Mouse (Mus musculus): ENCODE measurements around the gene Tubgcp6. TPM values are rescaled to one million over a fixed set of nuclear protein-coding genes. Genes with fewer than 3 reads are reported as not detected.
A peak's percentile ranks its signal among the peaks of the same experiment; 100 is the strongest.

Tubgcp6 gene
- polyA plus RNA-seq, 1 experiment from 2014 or later: 14.7 TPM

DNA sequence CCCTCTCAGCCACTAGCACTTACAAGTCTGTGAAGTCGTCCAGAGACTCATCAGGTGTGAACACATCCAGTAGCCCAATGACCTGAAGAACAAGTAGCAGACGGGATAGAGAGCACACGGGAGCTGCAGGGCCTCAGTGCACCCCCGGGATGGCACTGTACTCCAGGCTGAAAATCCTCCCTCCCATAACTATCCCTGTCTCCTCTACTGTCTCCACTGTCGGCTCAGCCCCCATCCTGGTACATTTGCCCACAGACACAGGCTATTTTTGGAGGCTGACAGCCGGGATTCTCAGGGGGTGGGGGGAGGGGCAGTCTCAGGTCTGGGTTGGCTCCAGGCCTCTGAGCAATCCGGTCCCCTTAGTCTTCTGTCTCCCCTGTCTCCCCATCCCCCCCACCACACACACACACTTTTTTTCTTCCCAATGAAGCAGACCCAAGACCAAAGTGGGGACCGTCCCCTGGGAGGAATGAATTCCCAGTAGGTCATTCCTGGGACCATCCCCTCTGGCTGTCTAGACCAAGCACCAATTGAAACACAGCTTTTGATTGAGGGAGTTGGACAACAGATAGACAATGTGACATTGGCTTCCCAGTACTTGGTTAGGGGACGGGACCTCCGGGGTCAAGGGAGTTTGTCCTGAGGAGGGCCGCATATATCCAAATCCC, 14.6 kb upstream of the Tubgcp6 start:
- Histone ChIP-seq H3K36me3 (ENCODE audit: insufficient read depth, low read length) (0 out of 2 replicates have a peak, but pooled peaks cover 2% of the 10 kb centered on the region), H3K27me3 (ENCODE audit: insufficient read depth, low read length) (peaks cover 14% of the 10 kb centered on the region), H3K4me3 (ENCODE audit: low read length) (no peak overlapping the region), H3K4me2 (replicated peaks; ENCODE audit: low read depth, low read length) (no peak overlapping the region), H3K4me1 (ENCODE audit: insufficient read depth, low read length) (peaks cover 27% of the 10 kb centered on the region), H3K27ac (ENCODE audit: low read length) (no peak overlapping the region), H3K9ac (replicated peaks; ENCODE audit: low read length) (no peak overlapping the region), H3K9me3 (ENCODE audit: low read length) (no peaks in the 10 kb centered on the region)
- ATAC-seq (ENCODE audit: low FRiP score, low TSS enrichment): no peak
- 67% methylated on average over 11 of the region's 11 CpGs for WGBS

DNA sequence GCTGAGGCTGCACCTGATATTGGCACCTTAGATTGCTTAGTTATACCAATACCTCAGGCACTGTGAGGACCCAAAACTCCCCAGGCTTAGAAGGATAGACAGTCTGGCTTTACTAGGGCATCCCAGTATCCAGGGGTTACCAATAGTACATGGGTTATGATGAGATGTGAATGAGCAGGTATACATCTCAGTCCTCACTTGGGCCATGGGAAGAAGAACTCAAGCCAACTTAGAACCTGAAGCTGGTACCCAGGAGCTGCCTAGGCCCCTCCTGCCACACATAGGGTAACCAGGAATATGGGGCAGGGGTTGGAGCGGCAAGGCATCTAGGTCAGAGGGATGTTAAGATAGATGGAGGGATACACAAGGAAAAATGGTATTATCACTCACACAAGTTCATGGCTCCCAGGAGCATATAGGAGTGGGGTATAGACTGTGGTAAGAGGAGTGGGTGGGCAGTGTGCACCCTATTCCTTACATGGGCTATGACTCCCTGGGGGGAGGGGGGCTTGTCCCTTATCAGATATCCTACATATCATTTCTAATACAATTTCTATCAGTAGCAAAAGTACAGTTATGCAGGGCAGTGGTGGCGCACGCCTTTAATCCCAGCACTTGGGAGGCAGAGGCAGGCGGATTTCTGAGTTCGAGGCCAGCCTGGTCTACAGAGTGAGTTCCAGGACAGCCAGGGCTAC, 13.7 kb upstream of the Tubgcp6 start:
- Histone ChIP-seq H3K4me3 (ENCODE audit: low read length) (no peak overlapping the region), H3K4me1 (ENCODE audit: insufficient read depth, low read length) (peaks cover 21% of the 10 kb centered on the region), H3K9ac (replicated peaks; ENCODE audit: low read length) (no peak overlapping the region), H3K27me3 (ENCODE audit: insufficient read depth, low read length) (peaks cover 14% of the 10 kb centered on the region), H3K4me2 (replicated peaks; ENCODE audit: low read depth, low read length) (no peak overlapping the region), H3K27ac (ENCODE audit: low read length) (no peak overlapping the region), H3K9me3 (ENCODE audit: low read length) (no peaks in the 10 kb centered on the region), H3K36me3 (ENCODE audit: insufficient read depth, low read length) (0 out of 2 replicates have a peak, but pooled peaks cover 2% of the 10 kb centered on the region)
- WGBS: 98% methylated on average over 5 of the region's 5 CpGs
- no peak for ATAC-seq (ENCODE audit: low FRiP score, low TSS enrichment)

DNA sequence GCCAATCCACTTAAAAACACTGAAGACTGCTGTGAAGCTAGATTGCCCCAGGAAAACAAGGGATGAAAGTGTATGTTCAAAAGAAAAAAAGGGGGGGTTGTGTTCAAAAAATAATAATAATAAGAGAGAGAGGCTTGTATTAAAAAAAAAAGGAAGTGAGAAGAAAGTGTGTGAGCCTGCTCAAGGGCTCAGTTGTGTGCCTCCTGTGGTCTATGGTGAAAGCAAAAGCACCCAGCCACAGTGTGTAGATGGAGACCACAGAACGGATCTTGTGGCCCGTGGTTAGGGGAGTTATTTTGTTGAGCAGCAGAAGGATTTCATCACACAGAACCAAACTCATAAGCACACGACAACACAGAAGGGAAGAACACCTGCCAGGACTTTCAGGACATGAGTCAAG, 8.4 kb upstream of the Tubgcp6 start:
- Histone ChIP-seq H3K9ac (replicated peaks; ENCODE audit: low read length) (no peak overlapping the region), H3K27me3 (ENCODE audit: insufficient read depth, low read length) (no peaks in the 10 kb centered on the region), H3K36me3 (ENCODE audit: insufficient read depth, low read length) (0 out of 2 replicates have a peak, but pooled peaks cover 2% of the 10 kb centered on the region), H3K4me3 (ENCODE audit: low read length) (no peak overlapping the region), H3K27ac (ENCODE audit: low read length) (no peak overlapping the region), H3K4me1 (ENCODE audit: insufficient read depth, low read length) (peaks cover 16% of the 10 kb centered on the region), H3K9me3 (ENCODE audit: low read length) (no peaks in the 10 kb centered on the region), H3K4me2 (replicated peaks; ENCODE audit: low read depth, low read length) (no peak overlapping the region)
- no peak for ATAC-seq (ENCODE audit: low FRiP score, low TSS enrichment)
- 81% methylated on average over 3 of the region's 3 CpGs for WGBS

DNA sequence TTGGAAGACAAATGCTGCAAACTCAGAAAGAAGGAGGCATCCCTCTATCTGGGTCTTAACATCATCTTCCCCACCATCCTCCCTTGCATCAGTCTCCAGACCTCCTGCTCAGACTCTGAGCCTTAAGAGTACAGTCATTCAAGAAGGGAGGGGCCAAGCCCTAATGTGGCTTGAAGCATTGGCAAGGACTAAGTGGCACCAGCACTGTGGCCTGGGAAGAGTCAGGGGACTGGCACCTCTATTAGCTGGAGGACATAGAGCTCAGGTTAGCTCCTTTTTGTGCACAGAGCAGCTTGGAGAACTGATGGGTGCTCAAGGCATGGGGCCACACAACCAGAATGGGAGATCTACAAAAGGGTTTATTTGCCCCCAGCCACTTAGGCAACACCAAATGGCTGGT, 7.3 kb upstream of the Tubgcp6 start:
- Histone ChIP-seq H3K27ac (ENCODE audit: low read length) (no peak overlapping the region), H3K9ac (replicated peaks; ENCODE audit: low read length) (no peak overlapping the region), H3K4me3 (ENCODE audit: low read length) (no peak overlapping the region), H3K4me2 (replicated peaks; ENCODE audit: low read depth, low read length) (no peak overlapping the region), H3K27me3 (ENCODE audit: insufficient read depth, low read length) (no peaks in the 10 kb centered on the region), H3K4me1 (ENCODE audit: insufficient read depth, low read length) (peaks cover 16% of the 10 kb centered on the region), H3K9me3 (ENCODE audit: low read length) (no peaks in the 10 kb centered on the region), H3K36me3 (ENCODE audit: insufficient read depth, low read length) (0 out of 2 replicates have a peak, but pooled peaks cover 3% of the 10 kb centered on the region)
- ATAC-seq (ENCODE audit: low FRiP score, low TSS enrichment): no peak

DNA sequence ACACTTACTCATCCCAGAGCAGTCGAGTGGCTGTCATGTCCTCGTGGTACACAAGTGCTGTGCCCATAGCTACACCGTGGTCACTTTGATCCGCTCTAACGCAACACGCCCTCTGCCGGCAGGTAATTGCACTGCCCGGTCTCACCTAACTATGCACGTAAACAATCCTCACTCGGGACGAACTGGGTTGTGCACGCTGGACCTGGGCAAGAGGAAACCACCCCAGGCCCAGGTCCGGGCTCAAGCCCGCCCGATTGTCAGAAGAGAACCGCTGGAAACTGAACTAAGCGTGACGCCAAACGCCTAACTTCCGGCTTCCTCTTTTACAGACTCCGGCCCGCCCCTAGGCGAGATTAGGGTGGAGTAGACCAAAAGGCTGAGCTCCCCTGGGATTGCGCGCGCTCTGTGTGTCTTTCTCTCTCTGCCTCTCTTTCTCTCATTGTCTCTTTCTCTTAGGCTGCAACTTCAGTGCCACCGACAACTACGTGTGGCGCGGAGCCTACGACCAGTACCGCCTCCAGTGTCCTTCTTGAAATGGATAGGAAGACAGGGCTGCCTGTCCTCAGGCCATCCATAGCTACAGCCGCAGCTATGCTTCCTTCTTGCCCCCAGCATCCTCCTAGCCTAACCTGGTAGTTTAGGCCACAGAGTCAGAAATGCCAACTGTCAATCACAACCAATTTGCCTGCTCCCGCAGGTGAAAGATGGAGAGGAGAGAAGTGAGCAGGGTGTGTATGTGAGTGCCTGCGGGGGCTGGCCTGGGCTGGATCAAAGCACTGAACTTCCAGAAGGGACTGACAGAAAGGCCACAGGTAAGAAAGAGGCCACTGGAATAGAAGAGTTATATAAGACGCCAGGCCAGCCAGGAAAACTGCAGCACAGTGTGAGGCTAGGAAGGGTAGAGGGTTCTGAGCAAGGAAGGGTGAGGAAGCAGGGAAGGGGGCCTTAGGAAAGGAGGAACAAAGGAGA, 5.8 kb upstream of the Tubgcp6 start, which contains the start of gene Hdac10:
Gene Hdac10 (minus strand): TSS at position 319 of the 969 bp plus-strand sequence.
- ATAC-seq (ENCODE audit: low FRiP score, low TSS enrichment): peak; percentile 82
- Histone ChIP-seq H3K27ac (ENCODE audit: low read length) (peak within 1 kb of the TSS; percentile 81), H3K4me1 (ENCODE audit: insufficient read depth, low read length) (peaks cover 20% of the 10 kb centered on the region), H3K9me3 (ENCODE audit: low read length) (no peaks in the 10 kb centered on the region), H3K27me3 (ENCODE audit: insufficient read depth, low read length) (no peaks in the 10 kb centered on the region), H3K36me3 (ENCODE audit: insufficient read depth, low read length) (0 out of 2 replicates have a peak, but pooled peaks cover 5% of the 10 kb centered on the region), H3K9ac (replicated peaks; ENCODE audit: low read length) (peak within 1 kb of the TSS; percentile 80), H3K4me2 (replicated peaks; ENCODE audit: low read depth, low read length) (peak within 1 kb of the TSS; percentile 73), H3K4me3 (ENCODE audit: low read length) (peak within 1 kb of the TSS; percentile 65)
- 3% methylated on average over 36 of the region's 36 CpGs for WGBS

DNA sequence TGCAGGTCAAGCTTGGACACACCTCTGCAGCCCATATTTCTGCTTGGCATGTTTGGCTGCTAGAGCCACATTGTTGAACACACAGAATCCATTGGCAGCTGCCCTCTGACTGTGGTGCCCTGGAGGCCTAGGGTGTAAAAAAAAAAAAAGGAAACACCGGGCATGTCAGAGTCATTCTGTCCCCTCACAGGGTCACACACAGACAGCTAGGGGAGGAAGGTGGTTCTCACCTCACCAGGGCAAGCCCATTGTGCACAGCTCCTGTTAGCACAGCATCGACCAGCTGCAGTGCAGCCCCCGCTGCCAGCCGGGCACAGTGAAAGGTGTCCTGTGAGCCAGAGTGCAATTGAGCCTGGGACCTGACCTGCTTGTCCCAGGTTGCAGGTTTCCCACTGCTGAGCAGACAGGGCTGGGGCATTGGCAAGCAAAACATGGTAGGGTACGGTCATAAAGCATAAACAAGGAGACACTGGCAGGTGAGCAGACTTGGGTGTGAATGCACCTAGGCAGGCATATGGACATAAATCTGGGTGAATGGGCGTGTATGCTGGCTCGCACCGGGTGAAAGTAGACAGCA, 4.5 kb upstream of the Tubgcp6 start:
- no peaks in the 10 kb centered on the region for H3K9me3 ChIP-seq (ENCODE audit: low read length)
- peaks cover 23% of the 10 kb centered on the region for H3K4me1 ChIP-seq (ENCODE audit: insufficient read depth, low read length)
- 81% methylated on average over 8 of the region's 8 CpGs for WGBS
- H3K27me3 ChIP-seq (ENCODE audit: insufficient read depth, low read length): no peaks in the 10 kb centered on the region
- H3K27ac ChIP-seq (ENCODE audit: low read length): no peak overlapping the region
- no peak for ATAC-seq (ENCODE audit: low FRiP score, low TSS enrichment)
- H3K36me3 ChIP-seq (ENCODE audit: insufficient read depth, low read length): 0 out of 2 replicates have a peak, but pooled peaks cover 3% of the 10 kb centered on the region
- H3K4me2 ChIP-seq (replicated peaks; ENCODE audit: low read depth, low read length): peak overlapping the region; percentile 73
- peak overlapping the region; percentile 65 for H3K4me3 ChIP-seq (ENCODE audit: low read length)
- peak overlapping the region; percentile 80 for H3K9ac ChIP-seq (replicated peaks; ENCODE audit: low read length)

DNA sequence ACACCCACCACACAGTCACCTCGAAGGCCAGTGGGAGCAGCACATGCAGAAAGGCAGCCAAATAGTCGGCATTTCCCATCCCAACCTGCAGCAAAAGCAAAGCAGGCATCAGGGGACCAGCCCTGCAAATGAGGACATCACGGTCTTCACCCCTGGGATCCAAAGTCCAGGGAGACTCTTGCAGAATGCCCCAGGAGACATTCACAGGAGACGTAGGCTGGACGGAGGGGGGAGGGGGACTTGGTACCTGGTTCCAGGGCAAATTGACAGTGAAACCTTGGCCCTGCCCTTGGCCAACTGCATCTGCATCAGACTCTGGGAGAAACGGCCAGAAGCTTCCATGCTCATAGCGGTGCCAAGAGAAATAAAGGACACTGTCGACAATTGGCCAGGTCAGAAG, 3.7 kb upstream of the Tubgcp6 start:
- Histone ChIP-seq H3K4me3 (ENCODE audit: low read length) (no peak overlapping the region), H3K36me3 (ENCODE audit: insufficient read depth, low read length) (0 out of 2 replicates have a peak, but pooled peaks cover 3% of the 10 kb centered on the region), H3K4me2 (replicated peaks; ENCODE audit: low read depth, low read length) (no peak overlapping the region), H3K4me1 (ENCODE audit: insufficient read depth, low read length) (peaks cover 31% of the 10 kb centered on the region), H3K27me3 (ENCODE audit: insufficient read depth, low read length) (no peaks in the 10 kb centered on the region), H3K9ac (replicated peaks; ENCODE audit: low read length) (no peak overlapping the region), H3K27ac (ENCODE audit: low read length) (no peak overlapping the region), H3K9me3 (ENCODE audit: low read length) (no peaks in the 10 kb centered on the region)
- WGBS: 84% methylated on average over 8 of the region's 8 CpGs
- ATAC-seq (ENCODE audit: low FRiP score, low TSS enrichment): no peak

DNA sequence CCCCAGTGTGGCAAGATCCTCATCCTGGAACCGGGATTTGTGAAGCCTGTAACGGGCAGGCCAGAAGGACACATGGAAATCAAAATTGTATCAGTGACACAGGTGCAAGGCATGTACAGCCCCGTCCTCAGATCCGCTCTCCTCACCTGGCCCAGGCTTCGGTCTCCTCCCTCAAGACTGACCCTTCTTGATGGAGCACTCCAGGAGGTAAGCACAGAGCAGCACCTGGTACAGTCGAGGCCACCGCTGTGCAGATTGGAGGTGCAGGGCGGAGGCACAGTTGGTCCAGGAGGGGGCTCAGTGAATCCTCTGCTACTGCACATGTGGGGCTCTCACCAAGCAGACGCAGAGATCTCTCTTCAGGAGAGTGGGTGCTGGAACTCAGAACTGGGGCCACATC, 2.4 kb upstream of the Tubgcp6 start:
- Histone ChIP-seq H3K27ac (ENCODE audit: low read length) (no peak overlapping the region), H3K4me1 (ENCODE audit: insufficient read depth, low read length) (peaks cover 43% of the 10 kb centered on the region), H3K36me3 (ENCODE audit: insufficient read depth, low read length) (0 out of 2 replicates have a peak, but pooled peaks cover 3% of the 10 kb centered on the region), H3K27me3 (ENCODE audit: insufficient read depth, low read length) (no peaks in the 10 kb centered on the region), H3K9me3 (ENCODE audit: low read length) (no peaks in the 10 kb centered on the region), H3K4me3 (ENCODE audit: low read length) (no peak overlapping the region), H3K9ac (replicated peaks; ENCODE audit: low read length) (no peak overlapping the region), H3K4me2 (replicated peaks; ENCODE audit: low read depth, low read length) (no peak overlapping the region)
- no peak for ATAC-seq (ENCODE audit: low FRiP score, low TSS enrichment)
- 94% methylated on average over 9 of the region's 9 CpGs for WGBS

DNA sequence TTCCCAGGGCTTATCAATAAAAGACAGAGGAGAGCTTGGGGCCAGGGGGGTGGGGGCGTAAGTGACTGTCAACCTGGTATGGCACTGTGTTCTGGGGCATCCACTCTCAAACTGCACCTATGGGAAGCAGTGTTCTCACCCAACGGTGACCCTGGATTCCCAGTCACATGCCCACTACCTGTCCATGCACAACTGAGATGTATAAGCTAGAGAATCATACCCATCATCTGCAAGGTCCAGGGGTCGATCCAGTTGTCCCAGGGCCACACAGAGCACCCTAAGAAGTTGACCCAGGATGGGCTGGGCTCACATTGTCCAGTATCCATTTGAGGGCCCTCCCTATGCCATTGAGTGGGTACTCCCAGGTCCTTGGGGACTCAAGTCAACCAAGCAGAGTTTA, 1.4 kb upstream of the Tubgcp6 start:
- Histone ChIP-seq H3K4me2 (replicated peaks; ENCODE audit: low read depth, low read length) (no peak overlapping the region), H3K36me3 (ENCODE audit: insufficient read depth, low read length) (0 out of 2 replicates have a peak, but pooled peaks cover 3% of the 10 kb centered on the region)
- no peak for ATAC-seq (ENCODE audit: low FRiP score, low TSS enrichment)

More for the DNA sequence above, 1.4 kb upstream of the Tubgcp6 start:
- Histone ChIP-seq H3K4me1 (ENCODE audit: insufficient read depth, low read length) (peaks cover 43% of the 10 kb centered on the region), H3K4me3 (ENCODE audit: low read length) (no peak overlapping the region), H3K27ac (ENCODE audit: low read length) (no peak overlapping the region), H3K9me3 (ENCODE audit: low read length) (no peaks in the 10 kb centered on the region), H3K27me3 (ENCODE audit: insufficient read depth, low read length) (no peaks in the 10 kb centered on the region), H3K9ac (replicated peaks; ENCODE audit: low read length) (no peak overlapping the region)
- 89% methylated on average over 3 of the region's 3 CpGs for WGBS

All from kidney, embryonic 16.5 days (tissue).